Mouse (Mus musculus) erythroid progenitor cell, adult 5-6 weeks (primary cell): Measurements from ENCODE around the gene Tmem116. TPM values are rescaled to one million over a fixed set of nuclear protein-coding genes. Genes with fewer than 3 reads are reported as not detected.
"Not testable (repeated sequence)": the region's sequence is repeated elsewhere in the genome, so short reads cannot be mapped to it uniquely, and the experiment has no call there.

Experiments
- ATAC-seq: replicated peaks from 2 replicates; pipeline ENCODE4 v1.8.0; 2016; ENCODE audit warnings: moderate number of reproducible peaks, mild to moderate bottlenecking, moderate TSS enrichment, inconsistent platforms; ENCODE audit not compliant: poor library complexity, low FRiP score, severe bottlenecking
- total RNA-seq, 2 experiments: library from RNA; stranded (forward) in 1 of 2; stranded (reverse) in 1 of 2; fragments of 150-400 nt in 1 of 2; fragments of 186-747, 209-891 nt in 1 of 2; gene quantifications; 2 replicates each; pipeline versions ENCODE4 v1.2.3 to v1.2.4; 2015 to 2017; ENCODE audit warnings: low replicate concordance in 2 of 2

Gene Tmem116
- total RNA-seq, 2 experiments from 2014 or later, result not detected

- 0 out of 2 replicates have a peak, but pooled peaks have one; percentile 27 for ATAC-seq
Measured at GRCm38 (mm10) chr5:121461339-121462170, 9.9 kb downstream of the Tmem116 start.

DNA sequence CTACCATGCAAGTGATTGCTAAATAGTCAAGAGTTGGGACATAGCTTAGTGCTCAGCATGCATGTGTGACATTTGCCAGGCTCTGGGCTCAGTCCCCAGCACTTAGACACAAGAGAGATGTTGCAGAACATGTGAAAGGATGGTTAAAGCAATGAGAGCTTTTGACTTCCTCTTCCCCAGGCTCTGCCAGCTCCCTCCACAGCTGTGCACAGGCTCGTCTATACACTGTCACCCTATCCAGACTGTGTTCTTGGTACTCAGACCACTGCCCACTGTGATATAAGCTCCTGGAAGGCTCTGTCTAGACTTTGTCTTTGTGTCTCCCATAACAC is 10.4 kb downstream of the Tmem116 start:
- ATAC-seq, result no peak

DNA sequence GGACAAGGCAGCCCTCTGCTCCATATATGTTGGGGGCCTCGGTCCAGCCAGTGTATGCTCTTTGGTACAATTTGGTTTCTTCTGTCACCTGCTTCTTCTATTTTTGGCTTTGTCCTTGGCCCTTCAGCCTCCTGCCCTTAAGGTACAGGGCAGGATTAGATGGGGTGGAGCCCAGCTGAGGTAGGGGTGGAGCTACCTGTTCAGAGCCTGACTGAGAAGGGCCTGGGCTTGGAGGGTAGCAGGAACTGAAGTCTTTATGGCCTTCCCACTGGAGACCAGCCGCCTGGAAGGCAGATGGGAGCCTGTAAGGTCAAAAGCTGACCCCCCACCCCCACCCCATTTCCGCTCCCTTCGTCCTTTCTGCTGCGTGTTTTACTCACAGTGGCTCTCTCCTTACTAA is 11.3 kb downstream of the Tmem116 start:
- ATAC-seq, result peak; percentile 67; the same call in 1 of the 2 replicates

DNA sequence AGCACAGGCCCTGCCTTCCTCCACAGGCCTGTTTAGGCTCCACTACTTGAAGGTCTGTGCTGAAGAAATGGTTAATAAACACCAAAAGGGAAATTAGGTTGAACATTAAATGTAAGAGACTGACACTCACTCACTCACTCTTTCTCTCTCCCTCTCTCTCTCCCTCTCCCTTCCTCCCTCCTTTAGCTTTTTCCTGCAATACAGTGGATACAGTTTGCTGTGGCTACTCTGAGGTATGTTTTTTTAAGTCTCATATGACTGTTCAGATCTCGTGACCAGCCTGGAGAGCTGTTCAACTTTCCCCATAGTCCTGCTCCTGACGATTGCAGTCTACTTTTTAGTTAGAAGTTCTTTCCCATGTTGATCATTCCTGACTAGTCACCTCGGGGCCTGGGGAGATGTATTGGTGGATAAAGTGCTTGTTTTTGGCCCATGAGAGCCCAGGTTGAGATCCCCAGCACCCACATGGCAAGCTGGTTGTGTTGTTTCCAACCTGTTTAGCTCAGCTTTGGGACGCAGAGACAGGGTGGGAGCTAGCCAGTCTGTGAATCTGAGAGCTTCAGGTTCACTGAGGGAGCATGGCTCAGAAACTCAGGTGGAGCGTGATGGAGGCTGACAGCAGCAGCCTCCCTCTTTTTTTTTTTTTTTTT is 12.0 kb downstream of the Tmem116 start:
- ATAC-seq, result no peak

DNA sequence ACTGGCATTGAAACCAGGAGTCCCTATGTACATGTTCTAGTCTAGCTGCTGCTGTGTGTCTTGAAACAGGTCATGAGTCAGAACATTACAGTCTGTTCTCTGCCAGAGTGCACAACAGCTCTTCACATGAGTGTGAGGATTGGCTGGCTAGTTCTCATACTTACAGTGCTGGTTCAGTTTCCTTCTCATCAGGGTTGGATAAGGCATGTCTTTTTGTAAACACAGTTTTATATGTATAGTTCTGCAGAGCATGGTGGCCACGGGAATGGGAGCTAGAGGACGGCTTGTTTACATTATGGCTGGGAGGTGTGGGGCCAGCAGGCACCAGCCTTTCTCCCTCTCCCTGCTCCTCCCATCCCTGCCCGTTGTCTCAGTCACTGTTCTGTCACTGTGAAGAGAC is 17.9 kb downstream of the Tmem116 start:
- ATAC-seq, result no peak

- ATAC-seq, result no peak
Measured at GRCm38 (mm10) chr5:121472411-121472810, 20.7 kb downstream of the Tmem116 start.

GRCm38 (mm10) chr5:121474610-121475009 is 22.9 kb downstream of the Tmem116 start:
- no peak for ATAC-seq

- peak; percentile 74 for ATAC-seq
Measured at GRCm38 (mm10) chr5:121476040-121476439, 24.3 kb downstream of the Tmem116 start.

DNA sequence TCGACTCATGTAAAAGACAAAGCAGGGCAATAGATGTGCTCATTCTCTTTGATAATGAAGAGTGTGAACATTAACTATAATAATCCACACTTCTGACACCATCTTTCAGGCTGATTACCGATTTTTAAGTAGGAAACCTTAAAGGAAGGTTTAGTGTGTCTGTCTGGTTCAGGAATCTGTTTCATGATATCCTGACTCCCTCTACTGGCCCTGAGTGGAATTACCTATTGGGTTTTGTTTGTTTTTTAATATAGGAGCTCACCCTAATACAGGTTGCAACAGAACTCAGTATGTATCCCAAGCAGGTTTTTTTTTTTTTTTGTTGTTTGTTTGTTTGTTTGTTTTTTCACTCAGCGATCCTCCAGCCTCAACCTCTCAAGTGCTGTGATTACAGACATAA is 26.0 kb downstream of the Tmem116 start:
- peak; percentile 73 for ATAC-seq

DNA sequence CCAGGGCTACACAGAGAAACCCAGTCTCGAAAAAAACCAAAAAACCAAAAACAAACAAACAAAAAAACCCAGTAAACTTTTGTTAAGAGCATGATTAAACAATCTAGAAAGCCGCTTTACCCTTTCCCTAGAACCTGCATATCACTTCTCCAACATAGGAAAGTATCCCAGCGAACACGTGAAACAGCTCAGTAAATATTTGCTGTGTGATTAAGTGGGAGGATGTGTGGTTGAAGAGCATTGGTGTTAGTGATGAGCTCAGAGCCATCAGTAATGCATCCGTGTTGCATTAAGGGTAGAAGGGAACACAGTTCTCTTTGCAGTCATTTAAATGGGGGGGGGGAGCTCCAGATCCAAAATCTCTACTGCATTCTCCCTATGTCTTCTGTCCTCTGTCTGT is 33.1 kb downstream of the Tmem116 start:
- no peak for ATAC-seq

DNA sequence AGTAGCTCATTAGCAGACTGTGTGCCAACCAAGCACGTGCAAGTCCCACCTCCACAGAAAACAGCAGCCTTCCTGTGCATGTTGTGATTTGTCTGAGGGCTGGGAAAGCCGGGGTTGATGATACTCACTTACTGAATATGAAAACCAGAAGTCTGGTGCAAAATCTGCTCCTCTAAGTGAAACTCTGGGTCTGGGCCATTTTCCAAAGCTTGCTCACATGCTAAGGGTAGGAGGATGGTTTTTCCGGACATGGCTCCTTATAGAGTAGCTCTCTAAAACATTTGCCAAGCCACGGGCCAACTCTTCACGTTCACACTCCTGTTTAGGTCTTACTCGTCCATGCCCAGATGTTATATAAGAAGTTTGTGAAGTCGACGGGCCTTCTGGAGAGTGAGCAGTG is 41.6 kb downstream of the Tmem116 start:
- ATAC-seq, result no peak

DNA sequence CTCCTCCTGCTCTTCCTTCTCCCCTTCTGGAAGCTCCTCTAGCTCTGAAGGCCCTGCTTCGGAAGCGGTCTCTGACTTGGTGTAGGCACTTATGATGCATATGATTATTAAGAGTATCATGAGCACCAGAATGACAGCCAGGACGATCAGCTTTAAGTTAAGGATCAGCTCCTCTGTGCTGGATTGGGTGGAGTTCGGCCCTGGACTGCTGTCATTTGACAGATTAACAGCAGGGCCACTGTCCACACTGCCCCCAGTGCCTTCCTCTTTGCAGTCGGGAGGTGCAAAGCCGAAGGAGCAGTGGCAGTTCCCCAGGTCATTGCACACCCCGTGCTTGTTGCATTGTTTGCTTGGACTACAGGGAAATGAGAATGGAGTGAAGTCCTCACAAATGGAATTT is 49.0 kb downstream of the Tmem116 start:
- ATAC-seq, result 0 out of 2 replicates have a peak, but pooled peaks have one; percentile 35

- ATAC-seq, result not testable (repeated sequence)
Measured at GRCm38 (mm10) chr5:121501424-121501996, 49.8 kb downstream of the Tmem116 start.

DNA sequence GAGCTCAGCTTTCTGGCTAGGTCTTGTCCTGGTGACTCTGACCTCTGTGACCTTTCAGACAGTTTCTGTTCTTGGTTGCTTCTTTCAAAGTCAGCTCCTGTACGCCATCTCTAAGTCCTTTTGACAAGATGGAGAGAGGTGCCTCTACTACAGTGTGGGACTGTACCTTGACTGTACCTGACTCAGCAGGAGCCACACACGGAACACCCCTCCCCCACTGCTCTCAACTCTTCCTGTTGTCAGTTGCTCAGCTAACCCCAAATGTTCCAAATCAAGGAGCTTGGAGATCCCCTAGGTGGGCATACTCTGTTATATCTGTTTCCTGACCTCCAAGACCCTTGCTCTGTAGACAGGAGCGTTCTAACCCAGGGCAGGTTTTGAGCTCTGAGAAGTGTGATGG is 51.5 kb downstream of the Tmem116 start, which contains the start of gene Adam1b:
Gene Adam1b (minus strand): TSS at position 205 of the 400 bp plus-strand sequence.
- ATAC-seq, result no peak

DNA sequence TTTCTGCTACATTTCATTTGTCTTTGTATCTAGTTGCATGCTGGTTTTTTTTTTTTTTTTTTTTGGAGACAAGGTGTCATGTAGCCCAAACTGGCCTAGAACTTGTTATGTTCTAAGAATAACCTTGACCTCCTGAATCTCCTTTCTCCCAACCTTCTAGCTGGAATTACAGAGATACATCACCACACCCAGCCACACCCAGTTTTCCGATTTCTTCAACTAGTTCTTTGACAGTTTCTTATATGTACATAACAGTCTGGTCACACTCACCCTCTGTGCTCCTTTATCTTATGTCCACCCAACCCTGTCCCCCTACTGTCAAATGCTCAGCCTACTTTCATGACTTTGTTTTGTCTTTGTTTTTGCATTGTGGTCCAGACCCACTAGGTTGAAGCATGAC is 55.2 kb downstream of the Tmem116 start:
- no peak for ATAC-seq

GRCm38 (mm10) chr5:121510009-121510408 is 58.3 kb downstream of the Tmem116 start:
- no peak for ATAC-seq

DNA sequence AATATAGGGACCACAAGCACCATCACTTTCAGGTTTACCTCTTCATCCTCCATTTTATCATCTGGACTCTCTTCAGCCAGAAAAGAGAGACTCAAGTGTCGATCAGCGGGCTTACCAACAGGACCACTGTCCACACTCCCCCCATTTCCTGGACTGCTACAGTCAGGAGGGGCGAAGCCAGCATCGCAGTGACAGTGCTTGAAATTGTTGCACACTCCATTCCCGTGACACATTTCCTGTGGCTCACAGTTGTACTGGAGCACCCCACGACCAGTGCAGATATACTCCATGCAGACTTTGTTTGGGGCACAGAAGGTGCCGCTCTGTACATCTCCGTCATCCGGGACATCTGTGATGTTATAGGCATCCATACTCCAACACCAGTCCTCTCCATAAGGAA is 67.3 kb downstream of the Tmem116 start:
- ATAC-seq, result no peak

GRCm38 (mm10) chr5:121519758-121520157 is 68.1 kb downstream of the Tmem116 start:
- not testable (repeated sequence) for ATAC-seq

- ATAC-seq, result no peak
Measured at GRCm38 (mm10) chr5:121525774-121526450, 74.2 kb downstream of the Tmem116 start.

GRCm38 (mm10) chr5:121526526-121526925 is 74.8 kb downstream of the Tmem116 start:
- no peak for ATAC-seq
